Mouse (Mus musculus): Measurements from ENCODE around the gene Aqp2. TPM values are rescaled to one million over a fixed set of nuclear protein-coding genes. Genes with fewer than 3 reads are reported as not detected.

The Aqp2 gene
- polyA plus RNA-seq, 1 experiment, result 0.47 TPM

- H3K4me3 ChIP-seq (ENCODE audit: control insufficient read depth, insufficient read depth, low read length), result no peak overlapping the region
- no peak for TF ChIP-seq POLR2A (IDR thresholded peaks at IDR 0.05; ENCODE audit: control insufficient read depth, extremely low read depth, insufficient read depth, low read length, poor library complexity)
- no peak for TF ChIP-seq CTCF (IDR thresholded peaks at IDR 0.05; ENCODE audit: borderline replicate concordance, control insufficient read depth, extremely low read depth, insufficient read depth, low read length, poor library complexity)
- H3K36me3 ChIP-seq (ENCODE audit: control insufficient read depth, insufficient read depth, low read length), result no peaks in the 10 kb centered on the region
- 88% methylated on average over 6 of the region's 6 CpGs for WGBS
- no peak for DNase-seq
- no peaks in the 10 kb centered on the region for H3K27me3 ChIP-seq (ENCODE audit: control insufficient read depth, insufficient read depth, low read length)
- no peak overlapping the region for H3K27ac ChIP-seq (ENCODE audit: control insufficient read depth, insufficient read depth, low read length)
- H3K4me1 ChIP-seq (replicated peaks; ENCODE audit: control insufficient read depth, insufficient read depth, low read length), result no peaks in the 10 kb centered on the region
These were observed 10.2 kb upstream of the Aqp2 start for GRCm38 (mm10) chr15:99568682-99569081.

GRCm38 (mm10) chr15:99569123-99569522, 9.7 kb upstream of the Aqp2 start:
- Histone ChIP-seq H3K4me1 (replicated peaks; ENCODE audit: control insufficient read depth, insufficient read depth, low read length) (no peaks in the 10 kb centered on the region), H3K27ac (ENCODE audit: control insufficient read depth, insufficient read depth, low read length) (no peak overlapping the region), H3K27me3 (ENCODE audit: control insufficient read depth, insufficient read depth, low read length) (no peaks in the 10 kb centered on the region), H3K4me3 (ENCODE audit: control insufficient read depth, insufficient read depth, low read length) (no peak overlapping the region), H3K36me3 (ENCODE audit: control insufficient read depth, insufficient read depth, low read length) (no peaks in the 10 kb centered on the region)
- 86% methylated on average over 10 of the region's 10 CpGs for WGBS
- no peak for TF ChIP-seq POLR2A (IDR thresholded peaks at IDR 0.05; ENCODE audit: control insufficient read depth, extremely low read depth, insufficient read depth, low read length, poor library complexity)
- no peak for TF ChIP-seq CTCF (IDR thresholded peaks at IDR 0.05; ENCODE audit: borderline replicate concordance, control insufficient read depth, extremely low read depth, insufficient read depth, low read length, poor library complexity)
- no peak for DNase-seq

- H3K4me3 ChIP-seq (ENCODE audit: control insufficient read depth, insufficient read depth, low read length), result no peak overlapping the region
- no peaks in the 10 kb centered on the region for H3K36me3 ChIP-seq (ENCODE audit: control insufficient read depth, insufficient read depth, low read length)
- no peaks in the 10 kb centered on the region for H3K4me1 ChIP-seq (replicated peaks; ENCODE audit: control insufficient read depth, insufficient read depth, low read length)
- DNase-seq, result no peak
- H3K27ac ChIP-seq (ENCODE audit: control insufficient read depth, insufficient read depth, low read length), result no peak overlapping the region
- WGBS, result 6% methylated on average over 54 of the region's 54 CpGs
- TF ChIP-seq POLR2A (IDR thresholded peaks at IDR 0.05; ENCODE audit: control insufficient read depth, extremely low read depth, insufficient read depth, low read length, poor library complexity) (no peak), CTCF (IDR thresholded peaks at IDR 0.05; ENCODE audit: borderline replicate concordance, control insufficient read depth, extremely low read depth, insufficient read depth, low read length, poor library complexity) (no peak)
- H3K27me3 ChIP-seq (ENCODE audit: control insufficient read depth, insufficient read depth, low read length), result peaks cover 24% of the 10 kb centered on the region; the same call in 1 of the 2 replicates
These were observed 4.8 kb downstream of the Aqp2 start for GRCm38 (mm10) chr15:99583463-99584344.

- peaks cover 33% of the 10 kb centered on the region for H3K27me3 ChIP-seq (ENCODE audit: control insufficient read depth, insufficient read depth, low read length)
- no peak for TF ChIP-seq POLR2A (IDR thresholded peaks at IDR 0.05; ENCODE audit: control insufficient read depth, extremely low read depth, insufficient read depth, low read length, poor library complexity)
- no peak for TF ChIP-seq CTCF (IDR thresholded peaks at IDR 0.05; ENCODE audit: borderline replicate concordance, control insufficient read depth, extremely low read depth, insufficient read depth, low read length, poor library complexity)
- DNase-seq, result no peak
- no peaks in the 10 kb centered on the region for H3K4me1 ChIP-seq (replicated peaks; ENCODE audit: control insufficient read depth, insufficient read depth, low read length)
- H3K4me3 ChIP-seq (ENCODE audit: control insufficient read depth, insufficient read depth, low read length), result no peak overlapping the region
- no peak overlapping the region for H3K27ac ChIP-seq (ENCODE audit: control insufficient read depth, insufficient read depth, low read length)
- WGBS, result 5% methylated on average over 24 of the region's 24 CpGs
- H3K36me3 ChIP-seq (ENCODE audit: control insufficient read depth, insufficient read depth, low read length), result no peaks in the 10 kb centered on the region
These were observed 5.8 kb downstream of the Aqp2 start for GRCm38 (mm10) chr15:99584407-99585202.

- TF ChIP-seq CTCF (IDR thresholded peaks at IDR 0.05; ENCODE audit: borderline replicate concordance, control insufficient read depth, extremely low read depth, insufficient read depth, low read length, poor library complexity), result no peak
- 62% methylated on average over 6 of the region's 6 CpGs for WGBS
- H3K36me3 ChIP-seq (ENCODE audit: control insufficient read depth, insufficient read depth, low read length), result no peaks in the 10 kb centered on the region
- H3K27ac ChIP-seq (ENCODE audit: control insufficient read depth, insufficient read depth, low read length), result no peak overlapping the region
- H3K4me3 ChIP-seq (ENCODE audit: control insufficient read depth, insufficient read depth, low read length), result no peak overlapping the region
- no peaks in the 10 kb centered on the region for H3K4me1 ChIP-seq (replicated peaks; ENCODE audit: control insufficient read depth, insufficient read depth, low read length)
- peaks cover 42% of the 10 kb centered on the region for H3K27me3 ChIP-seq (ENCODE audit: control insufficient read depth, insufficient read depth, low read length)
- no peak for DNase-seq
These were observed 6.9 kb downstream of the Aqp2 start for GRCm38 (mm10) chr15:99585741-99586140.

GRCm38 (mm10) chr15:99586525-99586924, 7.7 kb downstream of the Aqp2 start:
- H3K27me3 ChIP-seq (ENCODE audit: control insufficient read depth, insufficient read depth, low read length), result peaks cover 48% of the 10 kb centered on the region

More at GRCm38 (mm10) chr15:99586525-99586924, 7.7 kb downstream of the Aqp2 start:
- TF ChIP-seq CTCF (IDR thresholded peaks at IDR 0.05; ENCODE audit: borderline replicate concordance, control insufficient read depth, extremely low read depth, insufficient read depth, low read length, poor library complexity) (no peak), POLR2A (IDR thresholded peaks at IDR 0.05; ENCODE audit: control insufficient read depth, extremely low read depth, insufficient read depth, low read length, poor library complexity) (no peak)
- DNase-seq, result no peak
- Histone ChIP-seq H3K4me1 (replicated peaks; ENCODE audit: control insufficient read depth, insufficient read depth, low read length) (no peaks in the 10 kb centered on the region), H3K36me3 (ENCODE audit: control insufficient read depth, insufficient read depth, low read length) (no peaks in the 10 kb centered on the region), H3K27ac (ENCODE audit: control insufficient read depth, insufficient read depth, low read length) (no peak overlapping the region), H3K4me3 (ENCODE audit: control insufficient read depth, insufficient read depth, low read length) (no peak overlapping the region)
- WGBS, result 92% methylated on average over 3 of the region's 3 CpGs
